Mouse (Mus musculus): ENCODE data around the gene Treml2.

- TF ChIP-seq CHD2 (IDR thresholded peaks at IDR 0.05; ENCODE audit: low read depth, low read length), result no peak
- no peak for TF ChIP-seq MAFK (IDR thresholded peaks at IDR 0.05; ENCODE audit: insufficient read depth, low read depth, low read length)
- TF ChIP-seq HCFC1 (IDR thresholded peaks at IDR 0.05; ENCODE audit: borderline replicate concordance, insufficient read depth, low read length), result no peak
- TF ChIP-seq ZNF384 (IDR thresholded peaks at IDR 0.05; ENCODE audit: low read depth, low read length), result no peak
Observed at GRCm38 (mm10) chr17:48268276-48268675, 31.0 kb upstream of the Treml2 start.
